Mouse (Mus musculus) neural tube, embryonic 13.5 days (tissue): ENCODE data around the gene Pde1a. TPM values are rescaled to one million over a fixed set of nuclear protein-coding genes. Genes with fewer than 3 reads are reported as not detected.
A peak's percentile ranks its signal among the peaks of the same experiment; 100 is the strongest.
"Not testable (repeated sequence)": the region's sequence is repeated elsewhere in the genome, so short reads cannot be mapped to it uniquely, and the experiment has no call there.

Experiments
- ATAC-seq: fragments of 200-750 bp; cut with Nextera tagmentation; 2 replicates; pipeline ENCODE4 v1.8.0; 2017; ENCODE audit warnings: low read depth, mild to moderate bottlenecking, moderate TSS enrichment, moderate library complexity
- H3K27ac ChIP-seq: fragments of 300-500 bp; sonication (generic); replicated peaks from 2 replicates; pipeline ENCODE4 v1.5.1; 2015; ENCODE audit warnings: moderate library complexity, mild to moderate bottlenecking, inconsistent platforms
- H3K27me3 ChIP-seq: fragments of 300-500 bp; sonication (generic); 2 replicates; pipeline ENCODE4 v1.6.1; 2015; ENCODE audit warnings: mild to moderate bottlenecking, inconsistent platforms
- H3K36me3 ChIP-seq: fragments of 300-500 bp; sonication (generic); 2 replicates; pipeline ENCODE4 v1.6.1; 2015; ENCODE audit warnings: mild to moderate bottlenecking, inconsistent platforms
- H3K4me1 ChIP-seq: fragments of 300-500 bp; sonication (generic); replicated peaks from 2 replicates; pipeline ENCODE4 v1.6.1; 2015; ENCODE audit warnings: inconsistent platforms
- H3K4me2 ChIP-seq: fragments of 300-500 bp; sonication (generic); 2 replicates; pipeline ENCODE4 v1.6.1; 2015; ENCODE audit warnings: inconsistent platforms, mild to moderate bottlenecking, moderate library complexity
- H3K4me3 ChIP-seq: fragments of 300-500 bp; sonication (generic); 2 replicates; pipeline ENCODE4 v1.5.1; 2015; ENCODE audit warnings: mild to moderate bottlenecking, inconsistent platforms
- H3K9ac ChIP-seq: fragments of 300-500 bp; sonication (generic); 2 replicates; pipeline ENCODE4 v1.6.1; 2015; ENCODE audit warnings: moderate library complexity, mild to moderate bottlenecking, inconsistent platforms
- H3K9me3 ChIP-seq: fragments of 300-500 bp; sonication (generic); 2 replicates; pipeline ENCODE4 v1.6.1; 2016; ENCODE audit warnings: inconsistent platforms
- WGBS: fragments of 180-500 bp; shearing (Covaris S2); methylation state at CpG from one replicate; pipeline ENCODE4 v1.1.7; 2015; 5-methylcytosine and 5-hydroxymethylcytosine counted together
- polyA plus RNA-seq: library from polyadenylated mRNA; unstranded; fragments of >200 nt; fragmentation: Nextera tagmentation; extraction: Ambion mirVana; gene quantifications from 2 replicates; pipeline ENCODE4 v1.2.1, GENCODE M21; 2015

The Pde1a gene
- polyA plus RNA-seq, 1 experiment from 2014 or later: 5.1 TPM

- not testable (repeated sequence) for H3K4me3 ChIP-seq, H3K36me3 ChIP-seq, H3K27me3 ChIP-seq, H3K9me3 ChIP-seq, H3K4me2 ChIP-seq, H3K9ac ChIP-seq, H3K27ac ChIP-seq, H3K4me1 ChIP-seq, ATAC-seq
- 89% methylated on average over 13 of the region's 13 CpGs for WGBS
Measured at GRCm38 (mm10) chr2:79847396-79847795, 281.9 kb downstream of the Pde1a start.

- H3K27me3 ChIP-seq: no peaks in the 10 kb centered on the region
- WGBS: 80% methylated on average over 5 of the region's 5 CpGs
- no peaks in the 10 kb centered on the region for H3K9me3 ChIP-seq
- H3K27ac ChIP-seq: no peak overlapping the region
- no peak for ATAC-seq
- H3K36me3 ChIP-seq: no peaks in the 10 kb centered on the region
- no peak overlapping the region for H3K4me2 ChIP-seq
- H3K4me1 ChIP-seq: no peaks in the 10 kb centered on the region
- no peak overlapping the region for H3K9ac ChIP-seq
- no peak overlapping the region for H3K4me3 ChIP-seq
Measured at GRCm38 (mm10) chr2:79839513-79839912, 289.7 kb downstream of the Pde1a start.

GRCm38 (mm10) chr2:79839090-79839489 is 290.2 kb downstream of the Pde1a start:
- no peak overlapping the region for H3K4me3 ChIP-seq
- H3K36me3 ChIP-seq: no peaks in the 10 kb centered on the region
- no peaks in the 10 kb centered on the region for H3K9me3 ChIP-seq
- no peaks in the 10 kb centered on the region for H3K27me3 ChIP-seq
- no peak overlapping the region for H3K27ac ChIP-seq
- no peak overlapping the region for H3K4me2 ChIP-seq
- H3K9ac ChIP-seq: no peak overlapping the region
- ATAC-seq: no peak
- no peaks in the 10 kb centered on the region for H3K4me1 ChIP-seq
- WGBS: 91% methylated on average over 6 of the region's 6 CpGs

GRCm38 (mm10) chr2:79825853-79826252 is 303.4 kb downstream of the Pde1a start:
- no peak overlapping the region for H3K4me3 ChIP-seq
- WGBS: 78% methylated on average over 4 of the region's 4 CpGs
- H3K4me2 ChIP-seq: no peak overlapping the region
- no peaks in the 10 kb centered on the region for H3K4me1 ChIP-seq
- no peaks in the 10 kb centered on the region for H3K36me3 ChIP-seq
- no peak overlapping the region for H3K9ac ChIP-seq
- no peaks in the 10 kb centered on the region for H3K27me3 ChIP-seq
- H3K9me3 ChIP-seq: no peaks in the 10 kb centered on the region
- no peak overlapping the region for H3K27ac ChIP-seq
- ATAC-seq: no peak

GRCm38 (mm10) chr2:79819543-79819942 is 309.7 kb downstream of the Pde1a start:
- no peaks in the 10 kb centered on the region for H3K4me1 ChIP-seq
- no peaks in the 10 kb centered on the region for H3K36me3 ChIP-seq
- no peak overlapping the region for H3K9ac ChIP-seq
- H3K9me3 ChIP-seq: no peaks in the 10 kb centered on the region
- ATAC-seq: peak; percentile 27; the same call in 1 of the 2 replicates
- no peak overlapping the region for H3K4me2 ChIP-seq
- H3K27ac ChIP-seq: no peak overlapping the region
- no peak overlapping the region for H3K4me3 ChIP-seq
- H3K27me3 ChIP-seq: no peaks in the 10 kb centered on the region
- WGBS: 60% methylated on average over 3 of the region's 3 CpGs

- 77% methylated on average over 3 of the region's 3 CpGs for WGBS
- ATAC-seq: no peak
Measured at GRCm38 (mm10) chr2:79815708-79816484, 313.4 kb downstream of the Pde1a start.

GRCm38 (mm10) chr2:79798627-79799026 is 330.6 kb downstream of the Pde1a start:
- no peak overlapping the region for H3K27ac ChIP-seq
- H3K9me3 ChIP-seq: no peaks in the 10 kb centered on the region
- ATAC-seq: peak; percentile 61
- H3K4me3 ChIP-seq: no peak overlapping the region
- H3K4me2 ChIP-seq: no peak overlapping the region
- no peaks in the 10 kb centered on the region for H3K36me3 ChIP-seq
- H3K27me3 ChIP-seq: no peaks in the 10 kb centered on the region
- 0 out of 2 replicates have a peak, but pooled peaks cover 2% of the 10 kb centered on the region for H3K4me1 ChIP-seq
- H3K9ac ChIP-seq: no peak overlapping the region
- whole genome bisulfite sequencing: 12% methylated on average over 7 of the region's 7 CpGs

More at GRCm38 (mm10) chr2:79815708-79816484, 313.4 kb downstream of the Pde1a start:
- no peaks in the 10 kb centered on the region for H3K4me1 ChIP-seq
- no peak overlapping the region for H3K27ac ChIP-seq
- no peaks in the 10 kb centered on the region for H3K36me3 ChIP-seq
- H3K4me2 ChIP-seq: no peak overlapping the region
- no peak overlapping the region for H3K4me3 ChIP-seq
- no peaks in the 10 kb centered on the region for H3K9me3 ChIP-seq
- no peak overlapping the region for H3K9ac ChIP-seq
- H3K27me3 ChIP-seq: no peaks in the 10 kb centered on the region

- Histone ChIP-seq H3K4me1 (0 out of 2 replicates have a peak, but pooled peaks cover 2% of the 10 kb centered on the region), H3K27ac (no peak overlapping the region), H3K36me3 (no peaks in the 10 kb centered on the region), H3K4me2 (no peak overlapping the region), H3K4me3 (no peak overlapping the region), H3K9me3 (no peaks in the 10 kb centered on the region), H3K9ac (no peak overlapping the region), H3K27me3 (no peaks in the 10 kb centered on the region)
- 61% methylated on average over 2 of the region's 2 CpGs for WGBS
- ATAC-seq: no peak
Measured at GRCm38 (mm10) chr2:79797444-79797843, 331.8 kb downstream of the Pde1a start.

GRCm38 (mm10) chr2:79793186-79793585 is 336.1 kb downstream of the Pde1a start:
- no peak overlapping the region for H3K9ac ChIP-seq
- no peak overlapping the region for H3K27ac ChIP-seq
- no peak overlapping the region for H3K4me3 ChIP-seq
- H3K4me1 ChIP-seq: no peaks in the 10 kb centered on the region
- 76% methylated on average over 2 of the region's 2 CpGs for WGBS
- H3K27me3 ChIP-seq: no peaks in the 10 kb centered on the region
- no peak overlapping the region for H3K4me2 ChIP-seq
- no peaks in the 10 kb centered on the region for H3K9me3 ChIP-seq
- ATAC-seq: no peak
- no peaks in the 10 kb centered on the region for H3K36me3 ChIP-seq

- no peak overlapping the region for H3K27ac ChIP-seq
- no peak for ATAC-seq
- H3K9me3 ChIP-seq: no peaks in the 10 kb centered on the region
- no peak overlapping the region for H3K9ac ChIP-seq
- 90% methylated on average over 11 of the region's 11 CpGs for WGBS
- H3K4me3 ChIP-seq: no peak overlapping the region
- no peaks in the 10 kb centered on the region for H3K27me3 ChIP-seq
- no peak overlapping the region for H3K4me2 ChIP-seq
- H3K36me3 ChIP-seq: no peaks in the 10 kb centered on the region
- H3K4me1 ChIP-seq: no peaks in the 10 kb centered on the region
Measured at GRCm38 (mm10) chr2:79786467-79786866, 342.8 kb downstream of the Pde1a start.

GRCm38 (mm10) chr2:79785541-79786134 is 343.6 kb downstream of the Pde1a start:
- no peak overlapping the region for H3K9ac ChIP-seq
- no peak overlapping the region for H3K27ac ChIP-seq
- H3K4me2 ChIP-seq: no peak overlapping the region
- no peaks in the 10 kb centered on the region for H3K9me3 ChIP-seq
- ATAC-seq: no peak
- H3K36me3 ChIP-seq: no peaks in the 10 kb centered on the region
- H3K4me1 ChIP-seq: no peaks in the 10 kb centered on the region; the same call in 1 of the 2 replicates
- WGBS: 68% methylated on average over 8 of the region's 8 CpGs
- no peaks in the 10 kb centered on the region for H3K27me3 ChIP-seq
- H3K4me3 ChIP-seq: no peak overlapping the region
